8 mouse cellular contexts compared by ENCODE assay signal in genomic region chr5:3223819-3224218, GRCm38 (mm10).
DNase-seq lines count a peak whose midpoint lies in the region; ATAC-seq and TF ChIP-seq lines count a peak whose summit lies in the region.
"Not testable (repeated sequence)": the region's sequence is repeated elsewhere in the genome, so short reads cannot be mapped to it uniquely, and the experiment has no call there.

No protein-coding gene starts in this region.

- peak; percentile 50 for TF ChIP-seq CTCF in liver, postnatal 0 days (IDR thresholded peaks at IDR 0.05; ENCODE audit: low read depth)
- peak; percentile 45 for TF ChIP-seq CTCF in midbrain, postnatal 0 days (IDR thresholded peaks at IDR 0.05)

- not testable (repeated sequence) for H3K27me3 ChIP-seq in liver, postnatal 0 days (ENCODE audit: insufficient read depth, low read length); midbrain, postnatal 0 days (ENCODE audit: insufficient read depth, low read length)

- not testable (repeated sequence) for H3K36me3 ChIP-seq in liver, postnatal 0 days (replicated peaks; ENCODE audit: insufficient read depth, low read length); midbrain, postnatal 0 days (ENCODE audit: insufficient read depth, low read length)

- H3K9ac ChIP-seq in liver, postnatal 0 days (replicated peaks); midbrain, postnatal 0 days (replicated peaks; ENCODE audit: low read length, poor library complexity, severe bottlenecking): not testable (repeated sequence)

- not testable (repeated sequence) for ATAC-seq in liver, postnatal 0 days; midbrain, postnatal 0 days (ENCODE audit: low FRiP score)

- WGBS in liver, postnatal 0 days (ENCODE audit: insufficient replicate concordance), result 63% methylated on average over 4 of the region's 4 CpGs
- WGBS in midbrain, postnatal 0 days, result 84% methylated on average over 4 of the region's 4 CpGs

- not testable (repeated sequence) for H3K27ac ChIP-seq in liver, postnatal 0 days (ENCODE audit: low read depth); midbrain, postnatal 0 days (ENCODE audit: low read depth, low read length)

- peak; percentile 51 for DNase-seq in ES-CJ7 (ENCODE audit: low read depth, low spot score)
- peak; percentile 26 for DNase-seq in adrenal gland, adult 2 months
- DNase-seq in embryo, embryonic 11 days, result peak; percentile 34
- peak; percentile 24 for DNase-seq in heart, adult 8-10 months (ENCODE audit: low spot score)
- DNase-seq in kidney, adult 8-10 months, result peak; percentile 9 to 11
- not testable (repeated sequence) for DNase-seq in liver, postnatal 0 days
- peak; percentile 46 for DNase-seq in midbrain, postnatal 0 days (ENCODE audit: low spot score)
- peak; percentile 7 for DNase-seq in thymus, postnatal 14 days

- not testable (repeated sequence) for H3K4me2 ChIP-seq in liver, postnatal 0 days (ENCODE audit: low read depth, low read length); midbrain, postnatal 0 days (ENCODE audit: low read depth, low read length, poor library complexity, severe bottlenecking)

- H3K4me1 ChIP-seq in liver, postnatal 0 days (ENCODE audit: insufficient read depth); midbrain, postnatal 0 days (ENCODE audit: insufficient read depth, low read length): not testable (repeated sequence)

- H3K9me3 ChIP-seq in liver, postnatal 0 days (ENCODE audit: low read length); midbrain, postnatal 0 days (ENCODE audit: low read length): not testable (repeated sequence)

- H3K4me3 ChIP-seq in liver, postnatal 0 days (ENCODE audit: low read depth, low read length); midbrain, postnatal 0 days (ENCODE audit: low read depth, low read length): not testable (repeated sequence)

- TF ChIP-seq EP300 in liver, postnatal 0 days (IDR thresholded peaks at IDR 0.05; ENCODE audit: low read depth), result not testable (repeated sequence)
